Mouse (Mus musculus): ENCODE measurements around the gene Tmem135. TPM values are rescaled to one million over a fixed set of nuclear protein-coding genes. Genes with fewer than 3 reads are reported as not detected.

Gene Tmem135
- polyA plus RNA-seq, 1 experiment from 2014 or later, result 16.4 TPM

GRCm38 (mm10) chr7:89210506-89210905, 193.5 kb downstream of the Tmem135 start:
- no peak overlapping the region for H3K9ac ChIP-seq
- no peak overlapping the region for H3K27ac ChIP-seq (replicated peaks)
- no peak for ATAC-seq (ENCODE audit: insufficient read depth)
- no peak overlapping the region for H3K4me2 ChIP-seq
- H3K9me3 ChIP-seq (replicated peaks), result no peaks in the 10 kb centered on the region
- H3K36me3 ChIP-seq (replicated peaks), result no peaks in the 10 kb centered on the region
- H3K27me3 ChIP-seq, result no peaks in the 10 kb centered on the region
- peaks cover 1% of the 10 kb centered on the region; the same call in 1 of the 2 replicates for H3K4me1 ChIP-seq (replicated peaks)
- WGBS (ENCODE audit: insufficient replicate concordance), result 55% methylated on average over 6 of the region's 6 CpGs
- no peak overlapping the region for H3K4me3 ChIP-seq (replicated peaks)

- no peaks in the 10 kb centered on the region for H3K36me3 ChIP-seq (replicated peaks)
- 71% methylated on average over 3 of the region's 3 CpGs for WGBS (ENCODE audit: insufficient replicate concordance)
- peaks cover 4% of the 10 kb centered on the region; the same call in 1 of the 2 replicates for H3K4me1 ChIP-seq (replicated peaks)
- H3K27ac ChIP-seq (replicated peaks), result no peak overlapping the region
- no peaks in the 10 kb centered on the region for H3K9me3 ChIP-seq (replicated peaks)
- no peak overlapping the region for H3K4me3 ChIP-seq (replicated peaks)
- H3K4me2 ChIP-seq, result no peak overlapping the region
- no peak for ATAC-seq (ENCODE audit: insufficient read depth)
- no peak overlapping the region for H3K9ac ChIP-seq
- no peaks in the 10 kb centered on the region for H3K27me3 ChIP-seq
Measured at GRCm38 (mm10) chr7:89206165-89206564, 197.9 kb downstream of the Tmem135 start.

- Histone ChIP-seq H3K4me3 (replicated peaks) (no peak overlapping the region), H3K4me2 (no peak overlapping the region), H3K4me1 (replicated peaks) (peaks cover 4% of the 10 kb centered on the region; the same call in 1 of the 2 replicates), H3K9me3 (replicated peaks) (no peaks in the 10 kb centered on the region), H3K9ac (no peak overlapping the region), H3K27ac (replicated peaks) (no peak overlapping the region), H3K36me3 (replicated peaks) (no peaks in the 10 kb centered on the region), H3K27me3 (no peaks in the 10 kb centered on the region)
- 60% methylated on average over 1 of the region's 1 CpGs for WGBS (ENCODE audit: insufficient replicate concordance)
- ATAC-seq (ENCODE audit: insufficient read depth), result no peak
Measured at GRCm38 (mm10) chr7:89205402-89205801, 198.6 kb downstream of the Tmem135 start.

GRCm38 (mm10) chr7:89203144-89203543, 200.9 kb downstream of the Tmem135 start:
- 80% methylated on average over 5 of the region's 5 CpGs for WGBS (ENCODE audit: insufficient replicate concordance)
- no peak overlapping the region for H3K9ac ChIP-seq
- no peaks in the 10 kb centered on the region for H3K27me3 ChIP-seq
- H3K36me3 ChIP-seq (replicated peaks), result no peaks in the 10 kb centered on the region
- H3K4me1 ChIP-seq (replicated peaks), result peaks cover 4% of the 10 kb centered on the region; the same call in 1 of the 2 replicates
- no peak overlapping the region for H3K4me2 ChIP-seq
- H3K4me3 ChIP-seq (replicated peaks), result no peak overlapping the region
- ATAC-seq (ENCODE audit: insufficient read depth), result no peak
- H3K9me3 ChIP-seq (replicated peaks), result no peaks in the 10 kb centered on the region
- H3K27ac ChIP-seq (replicated peaks), result no peak overlapping the region

- Histone ChIP-seq H3K9me3 (replicated peaks) (no peaks in the 10 kb centered on the region), H3K4me1 (replicated peaks) (peaks cover 4% of the 10 kb centered on the region; the same call in 1 of the 2 replicates), H3K9ac (no peak overlapping the region), H3K36me3 (replicated peaks) (no peaks in the 10 kb centered on the region), H3K27me3 (no peaks in the 10 kb centered on the region), H3K27ac (replicated peaks) (no peak overlapping the region), H3K4me2 (no peak overlapping the region), H3K4me3 (replicated peaks) (no peak overlapping the region)
- no peak; the same call in 1 of the 2 replicates for ATAC-seq (ENCODE audit: insufficient read depth)
Measured at GRCm38 (mm10) chr7:89201954-89202353, 202.1 kb downstream of the Tmem135 start.

GRCm38 (mm10) chr7:89198499-89198898, 205.5 kb downstream of the Tmem135 start:
- Histone ChIP-seq H3K4me2 (no peak overlapping the region), H3K27me3 (no peaks in the 10 kb centered on the region), H3K9me3 (replicated peaks) (no peaks in the 10 kb centered on the region), H3K9ac (no peak overlapping the region), H3K27ac (replicated peaks) (no peak overlapping the region), H3K36me3 (replicated peaks) (no peaks in the 10 kb centered on the region), H3K4me1 (replicated peaks) (no peaks in the 10 kb centered on the region), H3K4me3 (replicated peaks) (no peak overlapping the region)
- WGBS (ENCODE audit: insufficient replicate concordance), result 68% methylated on average over 4 of the region's 4 CpGs
- ATAC-seq (ENCODE audit: insufficient read depth), result no peak

GRCm38 (mm10) chr7:89193459-89193858, 210.6 kb downstream of the Tmem135 start:
- Histone ChIP-seq H3K4me1 (replicated peaks) (no peaks in the 10 kb centered on the region), H3K36me3 (replicated peaks) (no peaks in the 10 kb centered on the region), H3K9ac (no peak overlapping the region), H3K4me3 (replicated peaks) (no peak overlapping the region), H3K27ac (replicated peaks) (no peak overlapping the region), H3K4me2 (no peak overlapping the region), H3K9me3 (replicated peaks) (no peaks in the 10 kb centered on the region), H3K27me3 (no peaks in the 10 kb centered on the region)
- WGBS (ENCODE audit: insufficient replicate concordance), result 70% methylated on average over 5 of the region's 5 CpGs
- ATAC-seq (ENCODE audit: insufficient read depth), result no peak

GRCm38 (mm10) chr7:89183928-89184327, 220.1 kb downstream of the Tmem135 start:
- WGBS (ENCODE audit: insufficient replicate concordance), result 77% methylated on average over 4 of the region's 4 CpGs
- Histone ChIP-seq H3K4me3 (replicated peaks) (no peak overlapping the region), H3K27ac (replicated peaks) (no peak overlapping the region), H3K9ac (no peak overlapping the region), H3K9me3 (replicated peaks) (no peaks in the 10 kb centered on the region), H3K27me3 (no peaks in the 10 kb centered on the region), H3K36me3 (replicated peaks) (no peaks in the 10 kb centered on the region), H3K4me2 (no peak overlapping the region), H3K4me1 (replicated peaks) (no peaks in the 10 kb centered on the region)
- no peak for ATAC-seq (ENCODE audit: insufficient read depth)

- Histone ChIP-seq H3K4me3 (replicated peaks) (no peak overlapping the region), H3K9ac (no peak overlapping the region), H3K4me1 (replicated peaks) (no peaks in the 10 kb centered on the region), H3K27ac (replicated peaks) (no peak overlapping the region), H3K9me3 (replicated peaks) (no peaks in the 10 kb centered on the region), H3K36me3 (replicated peaks) (no peaks in the 10 kb centered on the region), H3K27me3 (no peaks in the 10 kb centered on the region), H3K4me2 (no peak overlapping the region)
- no peak for ATAC-seq (ENCODE audit: insufficient read depth)
- WGBS (ENCODE audit: insufficient replicate concordance), result 64% methylated on average over 5 of the region's 5 CpGs
Measured at GRCm38 (mm10) chr7:89182943-89183342, 221.1 kb downstream of the Tmem135 start.

GRCm38 (mm10) chr7:89181285-89181684, 222.7 kb downstream of the Tmem135 start:
- no peak overlapping the region for H3K4me3 ChIP-seq (replicated peaks)
- 65% methylated on average over 1 of the region's 1 CpGs for WGBS (ENCODE audit: insufficient replicate concordance)
- no peaks in the 10 kb centered on the region for H3K4me1 ChIP-seq (replicated peaks)
- no peak overlapping the region for H3K27ac ChIP-seq (replicated peaks)
- no peak overlapping the region for H3K9ac ChIP-seq
- no peaks in the 10 kb centered on the region for H3K36me3 ChIP-seq (replicated peaks)
- no peaks in the 10 kb centered on the region for H3K9me3 ChIP-seq (replicated peaks)
- no peaks in the 10 kb centered on the region for H3K27me3 ChIP-seq
- no peak overlapping the region for H3K4me2 ChIP-seq
- no peak for ATAC-seq (ENCODE audit: insufficient read depth)

GRCm38 (mm10) chr7:89178601-89179000, 225.4 kb downstream of the Tmem135 start:
- Histone ChIP-seq H3K9ac (no peak overlapping the region), H3K4me1 (replicated peaks) (no peaks in the 10 kb centered on the region), H3K4me2 (no peak overlapping the region), H3K27ac (replicated peaks) (no peak overlapping the region), H3K36me3 (replicated peaks) (no peaks in the 10 kb centered on the region), H3K9me3 (replicated peaks) (no peaks in the 10 kb centered on the region), H3K27me3 (no peaks in the 10 kb centered on the region), H3K4me3 (replicated peaks) (no peak overlapping the region)
- 73% methylated on average over 2 of the region's 2 CpGs for WGBS (ENCODE audit: insufficient replicate concordance)
- ATAC-seq (ENCODE audit: insufficient read depth), result no peak

- Histone ChIP-seq H3K27ac (replicated peaks) (no peak overlapping the region), H3K27me3 (no peaks in the 10 kb centered on the region), H3K4me1 (replicated peaks) (no peaks in the 10 kb centered on the region), H3K4me2 (no peak overlapping the region), H3K9me3 (replicated peaks) (no peaks in the 10 kb centered on the region), H3K4me3 (replicated peaks) (no peak overlapping the region), H3K36me3 (replicated peaks) (no peaks in the 10 kb centered on the region), H3K9ac (no peak overlapping the region)
- ATAC-seq (ENCODE audit: insufficient read depth), result no peak
Measured at GRCm38 (mm10) chr7:89177926-89178325, 226.1 kb downstream of the Tmem135 start.
